Mouse (Mus musculus) gastrocnemius, adult 8-10 months (tissue): ENCODE results near the gene Ccdc12. TPM values are rescaled to one million over a fixed set of nuclear protein-coding genes. Genes with fewer than 3 reads are reported as not detected.

Source experiments
- DNase-seq, 2 experiments: peaks; one replicate each; pipeline ENCODE4 v3.0.0; 2022; ENCODE audit warnings: low spot score in 2 of 2
- total RNA-seq, 4 experiments: library from RNA; stranded (reverse); gene quantifications; 2 replicates each; pipeline ENCODE4 v1.2.4; 2022

Ccdc12 gene
- total RNA-seq = 10 to 100 TPM; 38.8 to 53.8 (median 47.0) TPM

DNA sequence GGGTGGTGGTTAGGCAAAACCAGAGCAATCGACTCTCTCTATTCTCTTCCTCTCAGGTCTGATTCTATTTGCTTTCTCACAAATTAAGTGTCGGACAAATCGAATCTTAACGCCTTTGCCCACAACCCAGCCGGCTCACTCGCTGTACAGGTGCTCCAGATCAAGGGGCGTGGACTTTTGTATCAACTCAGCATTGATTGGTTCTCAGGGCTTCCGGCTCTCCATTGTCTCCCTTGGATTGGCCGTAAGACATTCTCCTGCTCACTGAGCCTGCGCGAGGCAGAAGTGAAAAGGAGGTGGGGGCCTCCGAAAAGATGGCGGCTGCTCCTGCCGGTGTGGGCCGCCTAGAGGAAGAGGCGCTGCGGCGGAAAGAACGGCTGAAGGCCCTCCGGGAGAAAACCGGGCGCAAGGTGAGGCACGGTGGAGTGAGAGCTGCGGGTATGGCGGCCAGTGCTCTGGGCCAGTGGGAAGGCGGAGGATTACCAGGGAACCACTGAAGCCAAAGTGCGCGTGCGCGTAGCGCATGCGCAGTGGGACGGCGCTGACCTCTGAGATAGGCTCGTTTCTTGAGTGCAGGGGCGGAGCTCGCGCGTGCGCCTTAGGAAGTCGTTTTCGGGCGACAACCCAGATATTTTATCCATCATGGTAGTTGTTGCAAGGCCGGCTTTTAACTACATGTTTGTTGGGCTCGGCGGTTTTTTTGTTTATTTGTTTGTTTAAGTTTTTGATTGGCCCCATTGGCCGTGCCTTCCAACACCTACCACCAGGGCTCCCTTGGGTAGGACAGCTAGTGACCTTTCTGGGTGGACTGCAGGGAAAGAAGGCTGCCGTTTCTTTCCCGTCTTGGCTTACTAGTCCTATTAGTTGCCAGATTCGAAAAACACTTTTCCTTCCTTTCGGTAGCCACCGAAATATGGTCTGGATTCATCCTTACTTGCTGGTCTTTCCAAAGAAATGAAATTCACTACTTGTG lies at the start of gene Ccdc12:
TSS of gene Ccdc12 (plus strand) at position 255 of the 973 bp plus-strand sequence.
- DNase-seq = peak; percentile 91 to 94

DNA sequence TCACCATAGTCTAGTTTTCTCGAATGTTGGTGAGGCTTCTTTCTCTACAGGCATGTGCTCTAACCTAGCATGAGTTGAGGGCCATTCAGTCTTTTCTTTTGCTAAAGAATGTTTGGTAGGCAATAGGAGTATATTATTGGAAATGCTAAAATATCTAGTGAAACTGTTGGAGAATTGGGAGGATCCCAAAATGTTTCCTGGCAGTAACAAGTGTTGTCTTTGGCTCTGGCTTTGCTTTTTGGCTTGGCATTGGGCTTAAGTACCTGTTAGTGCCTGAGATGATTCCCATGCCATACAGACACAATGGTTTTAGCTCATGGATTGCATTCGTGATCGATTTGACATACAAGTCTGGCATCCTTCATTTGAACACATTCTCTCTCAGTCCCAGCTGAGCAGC lies 44.8 kb upstream of the Ccdc12 start:
- DNase-seq = no peak

DNA sequence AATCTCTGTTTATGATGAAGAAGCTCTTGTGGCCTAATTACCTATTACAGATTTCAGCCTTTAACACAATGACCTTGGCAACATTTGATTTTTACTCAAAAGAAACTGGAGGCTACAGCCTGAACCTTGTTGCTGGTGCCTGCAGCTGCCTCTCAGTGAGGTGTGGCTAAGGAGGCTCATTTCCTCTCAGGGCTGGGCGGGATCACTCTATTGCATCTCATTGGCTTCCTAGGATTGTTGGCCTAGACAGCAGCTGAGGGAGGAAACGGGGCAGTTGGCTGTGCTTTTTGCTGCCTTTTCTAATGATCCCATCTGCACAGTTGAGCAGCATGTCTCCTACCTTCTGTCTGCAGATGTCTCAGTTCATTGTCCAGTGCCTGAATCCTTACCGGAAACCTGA lies 39.2 kb upstream of the Ccdc12 start:
- DNase-seq = no peak

DNA sequence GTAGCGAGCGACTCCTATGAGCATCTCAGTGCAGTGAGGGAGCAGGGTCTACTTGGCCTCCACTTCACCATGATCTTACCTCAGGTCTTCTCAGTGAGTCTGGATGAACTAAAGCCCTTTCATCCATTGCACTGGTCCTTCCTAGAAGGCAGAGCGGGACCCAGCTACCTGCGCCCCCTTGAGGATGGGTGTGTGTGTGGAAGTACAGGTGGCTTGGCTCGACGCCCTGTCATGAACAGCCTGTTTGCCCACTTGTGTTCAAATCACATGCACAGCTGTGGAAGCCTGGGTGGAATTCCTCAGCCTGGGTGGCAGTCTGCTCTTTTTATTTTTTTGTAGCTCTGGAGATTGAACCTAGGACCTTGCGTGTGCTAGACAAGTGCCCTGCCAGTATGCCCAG lies 36.1 kb upstream of the Ccdc12 start:
- DNase-seq = no peak

DNA sequence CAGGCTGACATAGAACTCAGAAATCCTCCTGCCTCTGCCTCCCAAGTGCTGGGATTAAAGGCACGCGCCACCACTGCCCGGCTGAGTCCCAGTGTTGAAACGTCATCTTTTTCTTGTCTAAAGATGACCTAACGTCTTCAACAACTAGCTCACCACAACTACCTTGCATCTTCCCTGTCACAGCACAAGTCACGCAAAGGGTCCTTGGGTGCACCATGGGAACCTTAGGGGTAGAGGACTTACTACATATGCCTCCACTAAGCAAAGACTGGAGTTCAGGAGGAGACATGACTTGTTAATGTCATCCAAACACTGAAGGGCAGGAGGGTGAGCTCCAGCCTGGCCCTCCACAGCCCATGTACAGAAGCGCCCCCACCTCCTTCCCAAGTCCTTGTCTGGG lies 35.6 kb upstream of the Ccdc12 start:
- no peak for DNase-seq

DNA sequence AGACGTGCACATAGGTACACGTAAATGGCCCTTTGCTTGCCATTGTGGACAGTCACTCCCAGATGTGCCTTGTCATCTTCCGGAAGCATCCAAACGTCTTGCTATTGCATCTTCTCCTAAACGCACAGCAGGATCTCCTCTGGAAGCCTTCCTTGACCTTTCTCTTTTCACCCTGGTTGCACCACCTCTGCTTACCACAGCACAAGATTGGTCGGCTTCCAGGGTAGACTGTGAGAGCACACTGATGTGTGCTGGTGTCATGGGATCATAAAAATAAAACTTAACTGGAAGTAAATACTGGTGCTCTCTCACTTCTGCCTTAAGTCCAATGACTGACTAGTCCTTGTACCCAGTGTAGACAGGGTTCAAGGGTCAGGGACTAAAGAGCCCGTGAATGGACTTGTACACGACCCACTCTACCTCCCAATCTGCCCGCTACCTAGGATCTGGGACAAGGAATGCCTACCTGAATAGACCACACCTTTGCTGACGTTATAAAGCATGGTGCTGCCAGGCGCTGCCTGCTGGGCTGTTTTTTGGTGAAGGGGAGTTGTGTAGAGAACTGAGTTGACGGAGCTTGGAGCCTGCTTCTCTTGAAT lies 33.6 kb upstream of the Ccdc12 start:
- DNase-seq = no peak

DNA sequence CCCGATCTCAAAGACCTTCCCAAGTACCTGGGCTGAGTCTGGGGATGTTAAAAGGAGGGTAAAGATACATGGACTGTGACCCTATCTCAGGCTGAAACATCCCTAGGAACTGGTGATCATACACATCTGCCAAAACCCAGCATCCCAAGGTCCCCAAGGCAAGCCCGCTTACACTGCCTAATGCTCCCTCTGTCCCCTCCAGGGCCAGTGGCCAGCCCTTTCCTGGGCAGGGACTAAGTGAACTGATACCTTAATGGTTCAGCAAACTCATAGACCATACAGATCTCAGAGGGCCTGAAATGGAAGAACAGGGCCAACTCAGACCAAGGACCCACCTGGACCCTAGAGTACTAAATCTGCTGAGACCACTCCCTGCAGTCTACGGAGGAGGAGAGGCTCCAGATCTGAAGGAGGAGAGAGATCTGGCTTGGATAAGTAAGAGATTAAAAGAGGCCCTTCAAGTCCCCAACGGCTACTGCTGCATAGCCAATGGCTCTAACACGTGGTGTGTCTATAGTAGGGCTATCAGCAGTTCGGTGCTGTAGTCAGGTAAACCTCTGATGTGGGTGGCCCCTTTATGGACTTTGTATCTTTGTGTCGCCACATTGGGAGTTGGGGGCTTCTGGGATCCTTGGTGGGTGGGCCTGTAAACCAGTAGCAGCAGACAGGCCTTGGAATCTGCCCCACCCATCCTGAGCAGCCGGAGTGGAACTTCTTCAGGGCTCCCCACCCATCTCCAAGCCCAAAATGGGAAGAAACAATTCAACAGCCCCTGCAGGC lies 32.7 kb upstream of the Ccdc12 start:
- no peak for DNase-seq

DNA sequence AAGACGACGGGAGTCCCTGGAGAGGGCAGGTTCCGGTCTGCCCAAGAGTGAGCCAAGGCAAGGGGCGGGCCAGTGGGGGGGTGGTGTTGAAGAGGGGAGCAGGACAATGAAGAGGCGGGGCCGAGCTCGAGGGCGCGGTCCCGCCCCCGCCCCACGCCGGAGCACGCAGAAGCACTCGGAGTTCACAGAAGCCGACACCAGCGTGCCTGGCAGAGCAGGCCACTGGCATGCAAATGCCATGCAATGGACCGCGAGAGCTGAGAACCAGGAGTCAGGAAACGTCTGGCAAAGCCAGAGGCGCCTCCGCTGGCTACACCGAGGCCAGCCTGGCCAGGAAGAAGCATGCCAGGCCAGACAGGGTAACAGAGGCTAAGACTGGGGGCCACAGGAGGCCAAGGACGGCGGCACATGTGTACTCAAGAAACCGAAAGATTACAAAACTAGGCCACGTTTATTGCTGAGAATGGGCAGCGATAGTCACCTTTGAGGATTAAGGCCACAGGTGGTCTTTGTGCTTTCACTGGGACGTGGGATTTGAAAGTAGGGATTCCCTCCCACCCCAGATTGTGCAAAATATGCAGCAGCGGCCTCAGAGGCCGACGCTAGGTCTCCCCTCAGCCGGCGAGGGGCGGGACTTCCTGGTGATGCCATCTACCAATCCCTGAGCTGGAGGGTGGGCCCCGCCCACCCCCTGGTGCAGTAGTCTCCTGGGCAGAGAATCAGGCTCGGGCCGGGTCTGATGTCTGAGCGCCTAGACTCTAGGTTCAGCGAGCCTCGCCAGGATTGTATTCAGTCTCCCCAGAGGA lies 31.7 kb upstream of the Ccdc12 start, which contains the start of gene Nradd:
TSS of gene Nradd (minus strand) at position 92 of the 806 bp plus-strand sequence.
- DNase-seq = peak; percentile 82 to 91

DNA sequence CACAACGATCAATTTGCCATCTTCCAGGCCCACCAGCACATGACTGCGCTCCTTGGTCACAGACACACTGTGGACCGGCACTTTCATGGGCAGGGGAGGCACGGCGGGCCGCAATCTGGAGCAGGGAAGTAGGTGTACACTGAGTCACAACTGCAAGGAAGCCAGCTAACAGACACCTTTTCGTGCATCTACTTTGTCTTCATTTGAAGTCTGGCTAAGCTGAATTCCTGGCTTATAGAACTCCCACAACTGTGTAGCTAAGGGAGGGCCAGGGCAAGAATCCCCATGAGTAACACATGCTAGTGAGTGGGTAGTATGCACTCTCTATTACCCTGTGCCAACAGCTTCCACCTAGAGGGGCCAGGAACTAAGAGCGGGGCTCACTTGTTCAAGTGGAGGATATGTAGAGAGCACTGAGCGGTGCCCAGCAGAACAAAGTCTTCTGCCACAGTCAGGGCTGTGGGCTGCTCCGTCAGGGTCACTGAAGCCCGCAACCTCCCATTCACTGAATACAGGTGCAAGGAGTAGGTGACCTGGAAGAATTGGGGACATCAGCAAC lies 30.9 kb upstream of the Ccdc12 start:
- no peak for DNase-seq

DNA sequence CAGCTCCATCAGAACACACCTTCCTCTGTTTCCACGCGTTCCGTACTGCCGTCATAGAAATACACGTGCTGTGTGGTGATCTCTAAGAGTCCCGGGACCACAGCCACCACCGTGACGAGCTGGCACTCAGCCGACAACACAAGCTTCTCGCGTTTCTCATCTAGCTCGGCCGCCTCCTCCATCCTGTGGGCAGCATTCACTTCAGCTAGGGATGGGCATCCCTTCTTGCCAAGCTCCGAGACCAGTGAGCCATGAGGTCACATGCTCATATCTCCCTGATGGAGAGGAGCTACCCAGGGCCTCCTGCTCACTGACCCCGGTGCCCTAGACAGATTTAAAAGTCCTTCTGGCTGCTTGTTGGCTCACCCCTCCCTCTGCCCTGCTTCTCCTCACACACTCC lies 26.1 kb upstream of the Ccdc12 start:
- DNase-seq = no peak

DNA sequence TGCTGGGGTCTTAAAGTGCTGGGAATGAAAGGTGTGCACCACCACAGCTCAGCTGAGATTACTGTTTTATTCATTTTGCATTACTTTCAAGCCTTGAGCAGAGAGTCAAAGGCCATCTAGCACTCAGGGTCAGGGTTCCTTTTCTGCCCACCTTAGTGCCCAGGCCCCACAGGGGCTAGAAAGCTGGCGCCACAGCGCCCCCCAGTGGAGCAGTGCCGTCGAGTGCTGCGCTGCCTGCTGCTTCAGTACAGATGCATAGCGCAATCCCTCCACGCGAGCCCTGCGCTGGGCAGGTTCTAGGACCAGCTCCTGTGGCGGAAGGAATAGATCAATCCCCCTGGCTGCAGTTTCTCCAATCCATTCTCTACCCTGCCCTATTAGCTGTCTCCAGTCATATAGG lies 25.1 kb upstream of the Ccdc12 start:
- DNase-seq = no peak

DNA sequence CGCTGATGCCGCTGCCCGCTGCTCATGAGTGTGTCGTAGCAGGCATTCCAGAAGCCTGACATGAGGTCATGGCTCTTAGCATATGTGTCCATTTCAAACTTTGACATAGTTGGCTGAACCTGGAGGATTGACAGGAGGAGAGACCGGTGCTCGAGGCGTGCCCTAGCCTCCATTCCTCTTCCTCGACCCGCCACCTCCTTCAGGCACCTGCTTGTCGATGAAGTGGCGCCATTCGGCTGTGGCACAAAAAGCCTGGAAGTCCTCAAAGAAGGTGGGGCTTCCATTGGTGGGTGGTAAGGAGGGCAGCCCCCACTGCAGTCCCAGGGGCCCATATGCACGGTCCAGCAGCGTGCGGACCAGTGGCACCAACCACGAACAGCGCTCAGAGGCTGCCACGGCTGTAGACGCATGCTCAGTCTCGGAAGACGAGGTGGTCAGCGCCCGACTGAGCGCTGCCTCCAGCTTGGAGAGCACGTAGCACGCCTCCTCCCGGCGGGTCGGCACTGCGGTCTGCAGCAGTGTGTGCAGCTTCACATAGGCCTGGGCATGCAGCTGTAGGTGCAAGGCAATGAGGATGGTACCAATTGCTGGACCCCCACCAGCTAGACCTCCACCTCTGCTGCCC lies 24.5 kb upstream of the Ccdc12 start:
- DNase-seq = no peak

DNA sequence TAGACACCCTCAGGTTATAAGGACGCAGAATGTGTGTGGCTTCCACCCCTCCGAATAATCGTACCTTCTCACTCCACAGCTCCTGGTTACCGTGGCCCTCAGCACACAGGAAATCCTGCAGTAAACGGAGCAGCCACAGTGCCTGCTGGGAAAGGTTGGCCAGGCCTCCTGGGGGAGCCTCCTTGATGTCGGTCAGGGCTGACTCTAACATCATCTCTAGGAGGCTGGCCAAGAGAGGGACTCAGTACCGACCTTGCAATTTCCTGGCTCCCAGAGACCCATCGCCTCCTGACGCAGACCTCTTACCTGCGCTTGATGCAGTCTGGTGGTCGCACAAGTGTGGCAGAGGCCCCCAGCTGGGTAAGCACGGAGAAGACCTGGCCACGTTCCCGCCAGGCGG lies 23.6 kb upstream of the Ccdc12 start:
- no peak for DNase-seq

DNA sequence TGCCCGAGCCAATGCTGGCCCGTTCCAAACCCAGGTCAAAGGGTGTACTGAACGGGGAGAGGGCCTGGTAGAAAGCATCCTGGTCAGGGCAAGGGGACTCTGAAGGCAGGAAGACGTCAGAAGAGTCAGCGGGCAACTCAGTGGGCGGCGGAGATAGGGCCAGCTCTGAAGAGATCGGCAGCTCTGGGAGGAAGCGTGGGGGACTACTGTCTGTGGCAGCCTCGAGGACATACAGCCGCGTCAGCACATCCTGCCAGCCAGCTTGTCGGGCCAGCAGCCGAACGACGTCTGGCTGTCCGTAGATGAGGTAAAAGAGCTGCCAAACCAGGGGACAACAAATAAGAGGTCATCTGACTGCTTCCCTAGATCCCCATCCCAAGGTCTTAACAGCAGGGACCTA lies 22.4 kb upstream of the Ccdc12 start:
- no peak for DNase-seq

DNA sequence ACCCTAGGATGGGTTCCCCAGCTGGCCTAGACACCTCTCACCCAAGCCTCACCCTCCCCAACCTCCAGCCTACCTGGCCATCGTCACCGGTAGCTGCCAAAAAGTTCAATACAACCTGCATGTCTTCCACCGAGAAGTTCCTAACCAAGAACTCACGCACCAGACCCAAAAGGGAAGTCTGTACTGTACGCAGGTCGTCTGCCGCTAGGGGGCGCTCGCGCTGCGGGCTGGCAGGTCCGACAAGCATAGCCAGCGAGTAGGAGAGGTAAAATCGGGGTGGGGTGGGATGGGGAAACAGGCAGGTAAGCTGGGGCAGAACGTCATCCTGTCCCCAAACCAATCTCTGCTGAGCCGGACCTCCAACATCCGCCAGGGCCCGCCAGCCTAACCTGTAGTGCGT lies 21.1 kb upstream of the Ccdc12 start:
- DNase-seq = peak; percentile 80

DNA sequence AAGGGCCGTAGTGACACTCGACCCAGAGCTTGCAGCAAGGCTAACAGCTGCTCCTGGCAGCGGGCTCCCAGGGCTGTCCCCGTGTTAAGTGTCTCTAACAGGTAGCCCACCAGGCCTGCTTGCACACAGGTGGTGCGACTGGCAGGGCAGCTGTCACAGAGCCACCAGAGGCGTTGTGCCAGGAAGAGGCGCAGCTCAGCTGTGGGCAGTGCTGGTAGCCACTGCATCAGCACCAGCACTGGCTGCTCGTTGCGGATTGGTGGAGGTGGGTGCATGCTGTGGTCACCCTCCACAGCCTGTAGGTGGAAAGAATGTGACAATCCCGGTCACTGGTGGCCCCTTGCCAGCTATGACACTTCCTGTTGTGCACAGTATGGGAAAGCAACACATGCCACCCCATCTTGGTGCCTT lies 17.7 kb upstream of the Ccdc12 start:
- no peak for DNase-seq

DNA sequence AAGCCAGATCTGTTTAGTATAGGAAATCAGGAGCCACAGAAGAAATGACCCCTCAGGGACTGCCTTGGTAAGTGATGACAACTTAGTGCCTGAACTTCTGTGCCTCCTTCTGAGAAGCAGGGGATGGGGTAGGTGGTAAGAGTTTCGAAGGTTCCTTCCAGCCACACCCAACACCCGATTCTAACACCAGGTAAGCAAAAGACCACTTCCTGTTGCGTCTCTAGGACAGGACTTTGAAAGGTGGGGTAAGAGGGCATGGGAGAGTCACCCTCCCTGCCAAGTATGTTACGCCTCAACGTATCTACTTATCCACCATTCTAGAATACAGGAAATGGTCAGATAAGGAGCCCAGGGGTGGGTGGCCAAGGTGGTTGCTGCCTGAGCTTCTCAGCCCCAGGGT lies 15.3 kb upstream of the Ccdc12 start:
- DNase-seq = no peak

DNA sequence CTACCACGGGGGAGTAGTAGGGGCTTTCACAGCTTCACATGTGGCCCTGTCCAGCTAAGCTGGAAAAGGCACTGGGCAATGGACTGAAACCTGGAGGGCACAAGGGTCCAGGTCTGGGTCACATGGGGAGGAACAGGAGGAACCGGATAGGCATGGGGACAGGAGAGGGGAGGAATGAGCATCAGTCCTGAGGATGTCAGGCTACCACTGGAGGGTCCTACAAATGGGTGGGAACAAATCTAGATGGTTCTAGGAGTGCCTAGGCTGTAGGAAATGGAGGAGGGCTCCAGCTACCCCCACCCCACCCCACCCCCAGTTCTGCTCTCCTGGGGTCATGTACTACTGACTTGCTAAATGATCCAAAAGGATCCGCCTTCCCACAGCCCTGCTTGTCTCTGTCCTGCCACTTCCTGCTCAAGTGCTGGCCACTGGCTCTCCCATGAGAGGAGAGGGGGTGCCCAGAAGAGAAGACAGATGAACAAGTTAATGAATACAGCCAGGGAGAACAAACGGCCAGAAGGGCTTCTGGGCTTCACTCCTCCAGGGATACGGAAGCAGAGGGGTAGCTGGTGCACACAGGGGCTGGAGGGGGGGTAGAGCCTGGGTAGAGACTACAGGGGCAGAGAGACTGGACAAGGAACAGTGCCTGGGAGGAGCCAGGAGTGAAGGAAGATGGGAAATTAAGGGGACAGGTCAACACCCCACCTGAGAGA lies 13.3 kb upstream of the Ccdc12 start:
- DNase-seq = no peak

DNA sequence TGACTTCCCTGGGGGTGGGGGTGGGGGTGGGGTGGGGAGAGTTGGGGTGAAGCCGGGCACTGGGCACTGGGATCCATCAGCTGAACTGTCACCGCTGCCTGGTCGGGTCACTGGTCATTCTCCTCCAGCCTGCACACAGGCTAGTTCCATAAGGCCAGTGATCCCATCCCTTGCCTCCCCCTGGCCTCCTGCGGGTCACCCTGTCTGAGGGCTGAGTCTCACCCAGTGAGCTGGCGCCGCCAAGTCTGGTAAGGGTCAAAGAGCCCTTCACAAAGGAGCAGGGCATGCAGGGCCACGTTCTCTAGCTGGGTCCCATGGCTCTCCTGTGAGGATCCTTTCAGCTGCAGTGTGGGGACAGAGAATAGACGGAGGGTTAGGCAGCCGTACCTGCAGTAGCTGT lies 12.5 kb upstream of the Ccdc12 start:
- DNase-seq = no peak

DNA sequence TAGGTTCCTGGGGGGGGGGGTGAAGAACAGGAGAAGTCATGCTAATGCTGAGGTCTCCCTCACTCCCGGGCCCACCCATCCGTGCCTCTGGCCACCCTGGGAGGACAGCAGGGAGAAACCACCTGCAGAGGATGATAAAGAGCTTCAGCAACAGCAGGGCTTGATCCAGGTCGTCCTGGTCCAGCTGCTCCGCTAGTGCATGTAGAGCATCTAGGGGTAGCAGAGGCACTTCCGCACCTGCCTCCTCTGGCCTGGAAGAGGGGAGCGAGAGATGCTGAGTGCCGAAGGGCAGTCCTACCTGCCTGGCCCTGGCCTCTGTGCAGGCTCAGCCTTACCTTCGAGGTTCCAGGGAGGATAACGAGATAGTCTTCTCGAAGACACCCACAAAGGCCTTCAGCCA lies 12.0 kb upstream of the Ccdc12 start:
- no peak for DNase-seq
